Mouse (Mus musculus): ENCODE measurements around the gene Kctd19.

Kctd19 gene

DNA sequence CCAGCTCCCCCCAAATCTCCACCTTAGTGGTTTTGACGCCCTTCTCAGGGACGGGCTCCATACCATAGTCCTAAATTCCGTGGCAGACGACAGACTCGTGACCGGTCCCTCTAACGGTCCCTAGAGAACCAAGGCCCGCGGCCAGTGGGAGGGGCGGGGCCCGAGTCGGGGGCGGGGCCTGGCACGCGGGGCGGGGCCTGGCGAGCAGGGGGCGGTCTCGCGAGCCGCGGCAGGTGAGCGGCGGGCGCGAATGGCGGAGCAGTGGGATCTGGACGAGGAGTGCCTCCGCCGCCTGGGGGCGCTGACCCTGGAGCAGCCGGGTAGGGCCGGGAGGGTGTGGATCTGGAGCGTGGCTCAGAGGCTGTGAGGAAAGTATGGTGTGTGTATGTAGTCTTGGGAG is at the start of gene Kctd19, which contains the start of gene Lrrc36:
Gene Kctd19 (minus strand): TSS at position 112 of the 400 bp plus-strand sequence.
Gene Lrrc36 (plus strand): TSS at position 181 of the 400 bp plus-strand sequence.
- in situ Hi-C loops (cut with MboI, MseI), result no loop called here

DNA sequence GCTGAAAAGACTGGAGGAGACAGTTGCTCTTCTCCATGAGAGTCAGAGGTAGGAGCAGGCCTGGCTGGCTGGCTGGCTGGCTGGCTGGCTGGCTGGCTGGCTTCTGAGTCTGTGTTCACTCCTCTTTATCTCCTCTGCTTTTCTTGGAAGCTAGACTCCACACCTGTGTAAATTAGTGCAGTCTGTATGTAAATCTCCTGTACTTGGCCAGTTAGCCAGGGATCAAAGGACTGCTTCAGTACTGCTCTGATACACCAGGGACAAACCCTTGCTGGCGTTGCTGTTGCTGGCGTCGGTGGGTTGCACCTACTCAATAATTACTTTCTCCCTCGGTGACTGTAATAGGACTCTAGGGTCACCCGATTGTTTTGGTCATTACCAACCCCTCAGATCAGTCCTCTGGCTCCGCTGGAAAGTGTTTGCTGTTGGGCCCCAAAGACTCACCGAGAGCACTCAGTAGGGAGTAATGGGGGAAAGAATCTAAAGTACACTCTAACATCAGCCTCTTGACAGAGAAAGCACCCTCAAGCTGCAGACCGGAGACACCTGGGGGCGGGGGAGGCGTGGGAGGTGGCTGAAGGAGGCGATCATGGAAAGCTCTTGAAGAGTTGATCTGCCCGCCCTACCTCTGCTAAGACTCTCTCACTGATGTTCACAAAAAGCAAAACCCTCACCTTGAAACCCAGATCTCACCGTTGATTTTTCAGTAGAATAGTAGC is 47.9 kb upstream of the Kctd19 start:
- in situ Hi-C loops (cut with MboI, MseI), result no loop called here

DNA sequence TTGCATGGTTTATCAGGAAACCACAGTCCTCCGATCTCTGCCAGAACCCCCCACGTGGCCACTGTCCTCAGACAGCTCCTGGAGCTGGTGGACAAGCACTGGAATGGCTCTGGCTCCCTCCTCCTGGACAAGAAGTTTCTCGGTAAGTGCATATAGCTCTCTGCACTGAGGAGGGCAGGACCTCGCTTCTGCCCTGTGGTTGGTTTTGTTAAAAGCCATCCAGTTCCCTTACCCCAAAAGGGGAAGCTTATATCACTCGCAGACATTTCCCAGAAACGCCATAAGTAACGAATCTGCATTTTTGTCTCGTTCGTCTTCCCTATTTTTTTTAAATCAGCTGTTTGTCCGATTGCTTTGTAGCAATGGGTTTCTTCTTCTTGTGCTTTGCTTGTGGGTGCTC is 41.9 kb upstream of the Kctd19 start:
- in situ Hi-C loops (cut with MboI, MseI), result no loop called here

DNA sequence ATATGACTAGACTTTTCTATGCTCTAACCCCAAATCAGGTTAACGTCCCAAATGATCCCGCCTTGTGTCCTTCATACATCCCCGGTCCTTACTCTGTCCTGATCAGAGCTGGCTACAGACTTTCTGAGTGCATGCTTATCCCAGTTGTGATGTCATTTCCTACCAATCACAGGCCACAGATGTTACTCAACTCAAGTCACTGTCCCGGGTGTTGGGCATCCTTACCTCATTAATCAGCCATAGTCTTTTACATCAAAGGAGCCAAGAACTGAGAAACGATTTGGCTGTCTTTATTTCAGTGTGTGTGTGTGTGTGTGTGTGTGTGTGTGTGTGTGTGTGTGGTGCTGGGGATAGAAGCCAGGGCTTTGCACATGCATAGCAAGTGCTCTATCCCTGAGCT is 40.8 kb upstream of the Kctd19 start:
- in situ Hi-C loops (cut with MboI, MseI), result no loop called here

GRCm38 (mm10) chr8:105453296-105453695 is 40.0 kb upstream of the Kctd19 start:
- in situ Hi-C loops (cut with MboI, MseI), result no loop called here

DNA sequence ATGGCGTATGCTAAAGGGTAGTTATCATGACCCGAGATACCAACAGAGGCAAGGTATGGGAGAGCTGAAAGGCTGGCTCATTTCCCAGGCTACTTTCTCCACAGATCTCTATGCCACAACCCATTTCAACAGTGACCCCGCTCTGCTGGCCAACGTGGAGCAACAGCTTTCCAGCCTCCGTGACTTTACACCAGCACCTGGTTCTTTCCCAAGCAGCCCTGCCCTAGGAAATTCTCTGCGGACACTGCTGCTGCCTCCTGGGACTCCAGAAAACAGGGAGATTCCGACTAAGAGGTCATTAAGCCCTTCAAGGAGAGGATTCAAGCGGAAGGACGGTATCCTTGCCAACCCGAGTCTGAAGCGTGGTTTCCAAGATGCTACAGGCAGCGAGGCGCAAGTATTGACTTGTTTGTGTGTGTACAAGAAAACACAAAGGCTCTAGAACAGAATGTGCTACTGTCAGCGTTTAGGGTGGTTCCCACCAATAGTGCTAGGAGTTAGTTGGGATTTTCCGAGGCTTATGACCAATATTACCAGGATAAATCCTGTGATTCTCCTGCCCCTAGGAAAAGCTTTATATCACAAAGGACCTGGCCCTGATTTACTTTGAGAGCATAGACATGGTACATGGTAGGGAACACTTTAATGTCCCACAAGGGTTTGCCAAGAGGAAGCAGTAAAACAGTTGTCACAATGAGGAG is 38.8 kb upstream of the Kctd19 start:
- in situ Hi-C loops (cut with MboI, MseI), result no loop called here

DNA sequence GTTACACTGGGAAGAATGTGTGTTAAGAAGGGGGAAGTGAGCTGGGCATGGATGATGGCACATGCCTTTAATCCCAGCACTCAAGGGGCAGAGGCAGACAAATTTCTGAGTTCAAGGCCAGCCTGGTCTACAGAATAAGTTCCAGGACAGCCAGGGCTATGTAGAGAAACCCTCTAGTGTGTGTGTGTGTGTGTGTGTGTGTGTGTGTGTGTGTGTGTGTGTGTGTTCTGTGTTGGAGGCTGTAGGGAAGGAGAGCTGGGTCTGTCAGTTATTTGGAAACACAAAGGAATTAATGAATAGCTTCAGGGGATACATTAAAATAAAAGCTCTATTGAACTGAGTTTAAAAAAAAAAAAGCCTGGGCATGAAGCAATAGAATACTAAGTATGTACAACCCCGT is 37.7 kb upstream of the Kctd19 start:
- in situ Hi-C loops (cut with MboI, MseI), result no loop called here

DNA sequence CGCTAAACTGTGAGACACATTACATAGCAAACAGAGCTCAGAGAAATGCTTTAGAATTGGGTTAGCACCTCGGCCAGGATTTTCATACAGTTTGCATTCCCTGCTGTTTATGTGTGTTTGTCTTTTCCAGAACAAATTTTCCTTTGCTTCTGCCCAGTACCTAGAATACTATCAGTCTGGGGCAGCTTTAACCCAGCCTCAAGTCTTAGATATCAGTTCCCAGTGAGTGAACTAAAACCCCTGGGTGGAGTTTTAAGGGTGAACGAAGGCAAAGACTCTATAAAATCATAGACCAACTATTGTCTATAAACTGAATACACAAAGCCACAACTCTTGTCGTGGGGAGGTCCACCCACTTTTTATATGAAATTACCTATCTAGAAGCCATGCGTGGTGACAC is 35.3 kb upstream of the Kctd19 start:
- in situ Hi-C loops (cut with MboI, MseI), result no loop called here

GRCm38 (mm10) chr8:105448188-105448587 is 34.9 kb upstream of the Kctd19 start:
- in situ Hi-C loops (cut with MboI, MseI), result no loop called here

DNA sequence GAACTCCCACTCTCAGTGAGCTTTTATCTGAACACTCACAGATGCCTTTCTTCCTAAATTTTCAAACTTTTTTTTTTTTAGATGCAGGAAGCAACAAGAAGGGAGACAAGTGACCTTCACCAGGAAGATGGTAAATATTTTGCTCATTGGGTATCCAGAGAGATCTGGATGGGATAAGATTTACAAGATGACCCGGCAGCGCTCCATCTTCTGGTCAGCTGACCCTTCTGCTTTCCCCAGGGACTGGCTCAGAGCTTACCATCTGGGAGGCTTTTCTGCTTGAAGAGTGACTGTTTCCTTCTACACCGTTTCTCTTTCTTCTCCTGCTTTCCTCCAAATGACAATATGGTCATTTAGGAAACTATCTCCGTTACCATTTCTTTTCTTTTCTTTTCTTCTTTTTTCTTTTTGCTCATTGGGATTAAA is 32.8 kb upstream of the Kctd19 start:
- in situ Hi-C loops (cut with MboI, MseI), result no loop called here

GRCm38 (mm10) chr8:105445296-105446126 is 32.2 kb upstream of the Kctd19 start:
- in situ Hi-C loops (cut with MboI, MseI), result no loop called here

- in situ Hi-C loops (cut with MboI, MseI), result no loop called here
Measured at GRCm38 (mm10) chr8:105442661-105443060, 29.4 kb upstream of the Kctd19 start.

DNA sequence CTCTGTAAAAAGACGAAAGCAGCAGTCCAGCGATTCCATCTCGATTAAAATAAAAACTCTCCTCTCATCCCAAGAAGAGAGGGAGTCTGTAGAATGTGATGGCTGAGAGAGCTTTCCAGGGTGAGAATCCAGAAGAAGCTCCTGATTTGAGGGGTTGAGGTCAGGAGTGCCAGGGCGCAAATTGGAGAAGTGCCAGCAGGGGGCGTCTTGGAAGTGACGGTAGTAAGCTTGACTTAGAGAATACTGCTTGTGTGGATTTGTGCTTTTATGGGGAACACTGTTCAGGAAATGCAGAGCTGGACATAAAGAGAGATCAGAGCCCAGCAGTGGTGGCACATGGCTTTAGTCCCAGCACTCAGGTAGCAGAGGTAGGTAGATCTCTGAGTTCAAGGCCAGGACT is 28.1 kb upstream of the Kctd19 start:
- in situ Hi-C loops (cut with MboI, MseI), result no loop called here

DNA sequence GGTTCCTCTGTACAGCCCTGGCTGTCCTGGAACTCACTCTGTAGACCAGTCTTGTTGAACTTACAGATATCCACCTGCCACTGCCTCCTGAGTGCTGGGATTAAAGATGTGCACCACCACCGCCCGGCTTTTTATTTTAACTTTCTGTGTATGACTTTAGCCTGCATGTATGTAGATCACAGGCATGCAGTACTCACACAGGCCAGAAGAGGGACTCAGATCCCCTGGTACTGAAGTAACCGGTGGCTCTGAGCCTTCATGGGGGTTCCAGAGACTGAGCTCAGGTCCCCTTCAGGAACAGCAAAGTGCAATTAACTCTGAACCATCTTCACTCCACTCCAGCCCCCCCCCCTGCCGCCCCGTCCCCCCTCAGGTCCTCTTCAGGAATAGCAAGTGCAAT is 25.6 kb upstream of the Kctd19 start:
- in situ Hi-C loops (cut with MboI, MseI), result no loop called here

DNA sequence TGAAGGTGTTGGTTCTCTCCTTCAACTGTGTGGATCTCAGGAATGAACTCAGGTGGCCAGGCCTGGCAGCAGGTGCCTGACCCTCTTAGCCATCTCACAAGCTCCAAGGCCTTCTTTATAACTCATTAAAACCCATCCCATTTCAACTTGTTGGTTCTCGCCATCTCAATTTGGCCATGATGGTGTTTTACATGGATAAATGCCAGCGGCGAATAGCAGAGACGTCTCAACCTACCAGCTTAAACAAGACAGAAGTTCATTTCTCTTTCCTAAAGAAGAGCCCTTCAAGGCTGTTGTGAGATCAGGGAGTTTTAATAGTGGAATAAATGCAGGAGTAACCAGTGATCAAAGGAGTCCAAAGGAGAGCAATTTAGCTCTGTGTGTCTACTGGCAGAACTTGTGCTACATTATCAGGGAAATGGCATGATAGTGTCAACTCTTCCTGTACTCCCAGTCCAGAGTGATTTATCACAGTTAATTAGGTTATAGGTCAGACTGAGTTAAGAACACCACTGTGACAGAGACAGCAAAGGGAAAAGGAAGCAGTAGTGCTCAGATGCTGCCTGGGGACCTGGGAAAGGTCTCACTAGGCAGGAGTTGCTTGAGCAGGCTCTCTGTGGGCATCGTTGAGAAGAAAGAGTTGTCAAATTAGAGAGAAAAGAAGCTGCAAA is 23.9 kb upstream of the Kctd19 start:
- in situ Hi-C loops (cut with MboI, MseI), result no loop called here

GRCm38 (mm10) chr8:105436218-105436617 is 22.9 kb upstream of the Kctd19 start:
- in situ Hi-C loops (cut with MboI, MseI), result no loop called here

- in situ Hi-C loops (cut with MboI, MseI), result no loop called here
Measured at GRCm38 (mm10) chr8:105434136-105434535, 20.8 kb upstream of the Kctd19 start.

DNA sequence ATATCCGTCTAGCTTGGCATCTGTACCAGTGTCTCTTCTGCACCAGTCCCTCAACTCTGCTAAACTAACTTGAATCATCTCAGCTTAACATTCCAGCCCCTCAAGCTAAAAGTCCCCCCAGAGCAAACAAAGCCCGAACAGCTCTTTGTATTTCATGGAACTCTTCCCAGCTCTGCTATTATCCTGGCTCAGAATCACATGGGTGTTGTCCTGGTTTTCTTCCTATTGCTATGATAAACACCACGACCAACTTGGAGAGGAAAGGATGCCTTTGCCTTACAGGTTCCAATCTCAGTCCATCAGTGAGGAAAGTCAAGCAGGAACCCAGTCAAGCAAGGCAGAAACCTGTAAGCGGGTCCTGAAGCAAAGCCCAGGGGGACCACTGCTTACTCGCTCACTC is 20.2 kb upstream of the Kctd19 start:
- in situ Hi-C loops (cut with MboI, MseI), result no loop called here

GRCm38 (mm10) chr8:105433021-105433420 is 19.7 kb upstream of the Kctd19 start:
- in situ Hi-C loops (cut with MboI, MseI), result no loop called here

DNA sequence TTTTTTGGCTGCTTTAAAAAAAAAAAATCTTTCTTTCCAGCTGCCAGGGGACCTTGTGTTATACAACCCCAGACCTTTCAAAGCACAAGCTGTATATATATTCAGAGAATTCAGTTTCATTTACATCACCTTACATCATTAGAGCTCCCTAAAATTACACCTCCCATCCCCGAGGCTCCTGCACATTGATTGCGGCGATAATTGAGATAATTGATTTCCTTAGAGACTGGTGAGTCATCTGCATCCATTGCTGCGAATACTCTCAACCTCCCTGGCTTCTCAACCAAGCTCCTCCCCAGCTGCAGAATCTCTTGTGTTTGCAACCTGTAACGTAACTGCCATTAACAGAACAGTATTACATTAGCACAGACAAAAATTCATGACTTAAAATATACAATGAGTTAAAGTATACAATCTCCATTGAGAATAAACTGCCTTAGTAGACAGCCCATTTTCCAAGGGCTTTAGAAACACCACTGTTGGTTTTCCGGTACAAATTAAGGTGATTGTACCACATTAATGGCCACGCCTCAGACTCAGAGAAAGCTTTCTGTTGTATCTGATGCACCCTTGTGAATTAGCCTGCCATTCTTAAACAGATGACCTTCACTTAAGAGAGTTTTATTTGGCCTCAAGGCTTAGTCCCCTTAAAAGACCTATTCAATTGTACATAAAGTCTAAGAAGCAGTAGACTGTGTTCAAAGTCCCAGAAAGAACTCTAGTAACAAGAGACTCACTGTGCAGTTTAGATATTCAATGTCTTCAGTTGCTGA is 18.6 kb upstream of the Kctd19 start:
- in situ Hi-C loops (cut with MboI, MseI), result no loop called here

- in situ Hi-C loops (cut with MboI, MseI), result no loop called here
Measured at GRCm38 (mm10) chr8:105426878-105427277, 13.6 kb upstream of the Kctd19 start.

Measured in T-helper 1 cell (primary cell).